Mouse (Mus musculus): ENCODE results near the gene Clcn3. TPM values are rescaled to one million over a fixed set of nuclear protein-coding genes. Genes with fewer than 3 reads are reported as not detected.
A peak's percentile ranks its signal among the peaks of the same experiment; 100 is the strongest.

Clcn3 gene
- total RNA-seq, 2 experiments from 2014 or later, result 34.9 to 35.2 TPM

- DNase-seq (ENCODE audit: low spot score), result no peak
Measured at GRCm38 (mm10) chr8:60952803-60953202, 30.3 kb downstream of the Clcn3 start.

- no peak for DNase-seq (ENCODE audit: low spot score)
Measured at GRCm38 (mm10) chr8:60951757-60952156, 31.3 kb downstream of the Clcn3 start.

- no peak for DNase-seq (ENCODE audit: low spot score)
Measured at GRCm38 (mm10) chr8:60951271-60951670, 31.8 kb downstream of the Clcn3 start.

GRCm38 (mm10) chr8:60949859-60950258 lies 33.2 kb downstream of the Clcn3 start:
- DNase-seq (ENCODE audit: low spot score), result no peak

GRCm38 (mm10) chr8:60947503-60947902 lies 35.6 kb downstream of the Clcn3 start:
- no peak for DNase-seq (ENCODE audit: low spot score)

- no peak for DNase-seq (ENCODE audit: low spot score)
Measured at GRCm38 (mm10) chr8:60942867-60943266, 40.2 kb downstream of the Clcn3 start.

GRCm38 (mm10) chr8:60938717-60939424 lies 44.2 kb downstream of the Clcn3 start:
- no peak for DNase-seq (ENCODE audit: low spot score)

GRCm38 (mm10) chr8:60933617-60934016 lies 49.5 kb downstream of the Clcn3 start:
- no peak for DNase-seq (ENCODE audit: low spot score)

- DNase-seq (ENCODE audit: low spot score), result no peak
Measured at GRCm38 (mm10) chr8:60920176-60920575, 62.9 kb downstream of the Clcn3 start.

GRCm38 (mm10) chr8:60919069-60919468 lies 64.0 kb downstream of the Clcn3 start:
- no peak for DNase-seq (ENCODE audit: low spot score)

GRCm38 (mm10) chr8:60912554-60912953 lies 70.5 kb downstream of the Clcn3 start:
- no peak for DNase-seq (ENCODE audit: low spot score)

GRCm38 (mm10) chr8:60912081-60912480 lies 71.0 kb downstream of the Clcn3 start:
- DNase-seq (ENCODE audit: low spot score), result no peak

GRCm38 (mm10) chr8:60900147-60900546 lies 83.0 kb downstream of the Clcn3 start:
- DNase-seq (ENCODE audit: low spot score), result peak; percentile 58

GRCm38 (mm10) chr8:60895878-60896277 lies 87.2 kb downstream of the Clcn3 start:
- no peak for DNase-seq (ENCODE audit: low spot score)

GRCm38 (mm10) chr8:60891757-60892156 lies 91.3 kb downstream of the Clcn3 start:
- DNase-seq (ENCODE audit: low spot score), result no peak

GRCm38 (mm10) chr8:60890520-60890874 lies 92.6 kb downstream of the Clcn3 start:
- no peak for DNase-seq (ENCODE audit: low spot score)

- peak; percentile 95 for DNase-seq (ENCODE audit: low spot score)
Measured at GRCm38 (mm10) chr8:60889843-60890519, 93.1 kb downstream of the Clcn3 start, which contains the start of gene Hpf1. Hpf1 (plus strand) TSS chr8:60890418.

- no peak for DNase-seq (ENCODE audit: low spot score)
Measured at GRCm38 (mm10) chr8:60889131-60889842, 93.8 kb downstream of the Clcn3 start.

GRCm38 (mm10) chr8:60886736-60887135 lies 96.4 kb downstream of the Clcn3 start:
- DNase-seq (ENCODE audit: low spot score), result no peak

- no peak for DNase-seq (ENCODE audit: low spot score)
Measured at GRCm38 (mm10) chr8:60883419-60884137, 99.5 kb downstream of the Clcn3 start.

- DNase-seq (ENCODE audit: low spot score), result no peak
Measured at GRCm38 (mm10) chr8:60878617-60879016, 104.5 kb downstream of the Clcn3 start.

Measured in gastrocnemius, adult 18-20 months (tissue).